Mouse (Mus musculus) embryonic fibroblast, embryonic 13.5 days (primary cell): ENCODE data around the gene Caprin1.

Experiments used
- CTCF ChIP-seq: IDR thresholded peaks from 2 replicates; pipeline ENCODE4 v1.5.1; 2011; ENCODE audit warnings: mild to moderate bottlenecking, control low read depth, low read length, moderate library complexity, borderline replicate concordance; ENCODE audit not compliant: insufficient read depth
- POLR2A ChIP-seq: IDR thresholded peaks from 2 replicates; pipeline ENCODE4 v1.6.1; 2011; ENCODE audit warnings: low read depth, mild to moderate bottlenecking, control low read depth, low read length, moderate library complexity

DNA sequence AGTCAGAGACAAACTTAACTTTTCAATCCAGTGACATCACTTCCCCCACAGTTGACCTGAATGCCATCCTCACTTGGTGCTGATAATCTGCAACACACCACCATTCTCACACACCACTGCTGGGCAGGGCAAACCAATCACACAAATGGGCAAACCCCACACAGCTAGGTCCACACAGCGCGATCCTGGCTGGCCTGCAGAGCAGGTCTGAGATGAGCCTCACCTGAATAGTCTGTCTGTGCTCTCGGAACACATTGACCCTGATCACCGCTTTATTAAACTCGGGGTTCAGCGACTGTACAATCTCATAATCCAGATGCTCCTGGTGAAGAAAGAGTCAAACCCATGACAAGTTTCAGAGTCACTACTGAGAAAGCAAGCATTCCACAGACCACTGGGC, 54.6 kb downstream of the Caprin1 start:
- TF ChIP-seq CTCF (no peak), POLR2A (no peak)
